Mouse (Mus musculus) common myeloid progenitor, adult 5-6 weeks (primary cell): ENCODE data around the gene Rnd1. TPM values are rescaled to one million over a fixed set of nuclear protein-coding genes. Genes with fewer than 3 reads are reported as not detected.

Source experiments
- ATAC-seq: replicated peaks from 2 replicates; pipeline ENCODE4 v1.8.0; 2016; ENCODE audit warnings: low read depth, mild to moderate bottlenecking, moderate TSS enrichment, inconsistent platforms; ENCODE audit not compliant: poor library complexity, severe bottlenecking
- total RNA-seq: library from RNA; stranded (forward); fragments of 200-1000, 187-1606 nt; gene quantifications from 2 replicates; pipeline ENCODE4 v1.2.3, GENCODE M21; 2017

Gene Rnd1
- total RNA-seq, 1 experiment from 2014 or later, result 0.23 TPM

- no peak for ATAC-seq
Observed at GRCm38 (mm10) chr15:98681633-98682032, 4.4 kb upstream of the Rnd1 start.

- ATAC-seq, result no peak
Observed at GRCm38 (mm10) chr15:98680660-98681059, 3.4 kb upstream of the Rnd1 start.

GRCm38 (mm10) chr15:98677977-98678376 lies 716 bp upstream of the Rnd1 start:
- no peak for ATAC-seq

GRCm38 (mm10) chr15:98676471-98676870 lies 790 bp downstream of the Rnd1 start:
- ATAC-seq, result no peak

GRCm38 (mm10) chr15:98675634-98676250 lies 1.5 kb downstream of the Rnd1 start:
- no peak for ATAC-seq

- no peak for ATAC-seq
Observed at GRCm38 (mm10) chr15:98674994-98675545, 2.2 kb downstream of the Rnd1 start.

- no peak for ATAC-seq
Observed at GRCm38 (mm10) chr15:98674284-98674993, 2.8 kb downstream of the Rnd1 start.

- ATAC-seq, result no peak
Observed at GRCm38 (mm10) chr15:98673732-98674131, 3.5 kb downstream of the Rnd1 start.

- no peak for ATAC-seq
Observed at GRCm38 (mm10) chr15:98672592-98672991, 4.7 kb downstream of the Rnd1 start.

- ATAC-seq, result peak; percentile 45; the same call in 1 of the 2 replicates
Observed at GRCm38 (mm10) chr15:98664042-98664907, 13.0 kb downstream of the Rnd1 start.

GRCm38 (mm10) chr15:98662567-98663545 lies 14.4 kb downstream of the Rnd1 start, which contains the start of gene Ddx23:
Gene Ddx23 (minus strand): TSS chr15:98662894.
- ATAC-seq, result peak; percentile 95

GRCm38 (mm10) chr15:98662198-98662566 lies 15.1 kb downstream of the Rnd1 start:
- ATAC-seq, result peak; percentile 77

- ATAC-seq, result no peak
Observed at GRCm38 (mm10) chr15:98656982-98657751, 20.1 kb downstream of the Rnd1 start.

GRCm38 (mm10) chr15:98652174-98652573 lies 25.1 kb downstream of the Rnd1 start:
- ATAC-seq, result no peak

GRCm38 (mm10) chr15:98651431-98651830 lies 25.8 kb downstream of the Rnd1 start:
- ATAC-seq, result no peak

GRCm38 (mm10) chr15:98648071-98648470 lies 29.2 kb downstream of the Rnd1 start:
- ATAC-seq, result no peak

- ATAC-seq, result no peak
Observed at GRCm38 (mm10) chr15:98647308-98647707, 30.0 kb downstream of the Rnd1 start.

- no peak for ATAC-seq
Observed at GRCm38 (mm10) chr15:98646737-98647136, 30.5 kb downstream of the Rnd1 start.
